Mouse (Mus musculus): ENCODE data around the gene Smg6.

The Smg6 gene

DNA sequence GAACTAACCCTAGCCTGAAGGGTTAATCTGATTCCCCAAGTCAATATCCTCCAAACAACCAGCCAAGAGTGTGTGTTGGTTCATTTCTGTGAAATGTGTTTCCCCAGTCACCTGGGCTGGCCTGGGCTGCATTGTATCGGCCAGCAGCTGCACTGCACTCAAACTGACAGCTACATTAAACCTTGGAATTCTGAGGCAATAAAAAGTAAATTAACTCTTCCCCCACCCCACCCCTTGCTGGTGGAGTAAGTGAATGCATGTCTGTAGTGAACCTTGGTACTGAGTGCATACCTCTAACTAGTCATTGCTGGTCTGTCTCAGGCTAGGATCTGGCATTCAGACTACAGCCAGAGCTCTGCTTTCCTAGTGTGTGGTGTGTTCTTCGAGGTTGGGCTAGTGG, 124.2 kb downstream of the Smg6 start:
- no peak for DNase-seq

DNA sequence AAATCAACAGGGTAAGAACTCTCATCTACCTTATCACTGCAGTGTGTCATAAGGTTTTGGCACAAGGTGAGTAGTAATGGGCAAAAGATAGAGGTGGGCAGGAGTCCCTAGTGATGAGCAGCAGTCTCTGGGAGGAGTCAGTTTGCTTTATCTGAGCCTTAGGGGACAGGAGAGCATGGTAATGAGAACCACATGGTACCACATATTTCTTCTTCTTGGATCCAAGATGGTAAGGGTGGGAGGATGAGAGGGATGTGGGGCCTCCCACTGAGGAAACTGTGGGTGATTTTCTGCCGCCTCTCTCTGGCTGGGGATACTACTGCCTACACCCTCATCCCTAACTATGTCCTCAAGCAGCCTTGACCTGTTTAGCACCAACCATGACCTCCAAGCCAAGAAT, 125.6 kb downstream of the Smg6 start:
- no peak for DNase-seq

DNA sequence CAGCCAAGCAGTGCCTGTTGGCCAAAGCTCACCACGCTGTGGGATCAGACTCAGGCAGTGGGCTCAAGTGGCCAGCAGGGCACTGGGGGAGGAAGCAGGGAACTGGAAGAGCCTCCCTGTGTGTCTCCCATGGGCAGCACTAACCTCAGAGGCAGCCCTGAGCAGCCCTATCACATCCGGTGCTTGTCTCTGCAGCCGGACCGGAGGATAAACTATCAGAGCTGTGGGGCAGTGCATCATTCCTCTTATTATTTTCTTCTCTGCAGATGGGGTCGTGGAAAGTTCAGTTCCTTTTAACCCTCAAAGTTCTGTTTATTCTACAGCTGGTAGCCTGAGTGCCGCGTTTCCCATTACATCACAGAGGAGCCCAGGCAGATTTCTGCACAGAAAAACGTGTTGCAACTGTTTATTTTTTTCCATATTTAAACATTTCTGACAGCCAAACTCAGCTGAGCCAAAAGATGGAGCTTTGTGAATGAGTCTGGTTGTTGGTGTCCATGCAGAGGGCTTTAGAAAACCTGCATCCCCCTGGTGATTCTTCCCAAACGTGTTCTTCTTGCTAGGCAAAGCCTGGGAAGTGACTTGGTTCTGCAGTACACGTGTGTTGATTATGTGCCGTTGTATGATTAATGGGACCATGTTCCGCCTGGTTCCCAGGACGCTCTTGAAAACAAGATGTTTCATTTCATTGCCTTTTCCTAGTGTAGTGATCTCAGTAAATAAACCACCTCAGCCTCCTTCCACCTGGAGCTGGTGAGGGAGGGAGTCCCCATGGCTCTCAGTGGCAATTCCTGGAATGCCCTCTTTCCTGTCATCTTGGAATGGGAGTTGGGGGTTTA, 126.3 kb downstream of the Smg6 start:
- peak in 1 of 2 experiments; percentile 23 for DNase-seq

DNA sequence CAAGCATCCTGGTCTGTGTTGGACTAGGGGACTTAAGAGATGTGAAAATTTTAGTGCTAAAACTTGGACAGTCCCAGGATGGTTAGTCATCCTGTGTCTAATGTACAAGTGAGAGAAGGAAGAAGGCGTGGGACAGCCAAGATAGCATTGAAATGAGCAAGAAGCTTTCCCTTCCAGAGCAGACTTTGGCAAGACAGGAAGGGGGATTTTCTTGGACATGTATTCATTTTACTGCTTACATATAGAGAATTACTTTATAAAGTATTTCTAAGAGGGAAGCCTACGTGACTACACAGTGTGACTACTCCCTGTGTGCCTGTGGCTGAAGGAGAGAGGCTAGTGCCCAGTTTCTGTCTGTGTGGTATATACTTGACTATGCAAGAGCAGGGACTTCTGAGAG, 127.4 kb downstream of the Smg6 start:
- DNase-seq: no peak

DNA sequence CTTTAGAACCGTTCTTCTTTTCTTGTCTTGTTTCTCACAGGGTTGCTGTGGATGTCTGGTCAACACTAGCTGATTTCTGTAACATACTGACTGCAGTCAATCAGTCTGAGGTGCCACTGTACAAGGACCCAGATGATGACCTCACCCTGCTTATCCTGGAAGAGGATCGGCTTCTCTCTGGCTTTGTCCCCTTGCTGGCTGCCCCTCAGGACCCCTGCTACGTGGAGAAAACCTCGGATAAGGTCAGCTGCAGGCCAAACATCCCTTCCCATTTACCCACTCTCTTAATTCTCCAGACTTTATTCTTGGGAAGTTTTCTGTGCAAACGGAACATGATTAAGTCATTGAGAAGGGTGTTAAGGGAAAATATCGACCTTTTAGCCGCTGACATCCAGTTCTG, 128.1 kb downstream of the Smg6 start:
- DNase-seq: no peak

DNA sequence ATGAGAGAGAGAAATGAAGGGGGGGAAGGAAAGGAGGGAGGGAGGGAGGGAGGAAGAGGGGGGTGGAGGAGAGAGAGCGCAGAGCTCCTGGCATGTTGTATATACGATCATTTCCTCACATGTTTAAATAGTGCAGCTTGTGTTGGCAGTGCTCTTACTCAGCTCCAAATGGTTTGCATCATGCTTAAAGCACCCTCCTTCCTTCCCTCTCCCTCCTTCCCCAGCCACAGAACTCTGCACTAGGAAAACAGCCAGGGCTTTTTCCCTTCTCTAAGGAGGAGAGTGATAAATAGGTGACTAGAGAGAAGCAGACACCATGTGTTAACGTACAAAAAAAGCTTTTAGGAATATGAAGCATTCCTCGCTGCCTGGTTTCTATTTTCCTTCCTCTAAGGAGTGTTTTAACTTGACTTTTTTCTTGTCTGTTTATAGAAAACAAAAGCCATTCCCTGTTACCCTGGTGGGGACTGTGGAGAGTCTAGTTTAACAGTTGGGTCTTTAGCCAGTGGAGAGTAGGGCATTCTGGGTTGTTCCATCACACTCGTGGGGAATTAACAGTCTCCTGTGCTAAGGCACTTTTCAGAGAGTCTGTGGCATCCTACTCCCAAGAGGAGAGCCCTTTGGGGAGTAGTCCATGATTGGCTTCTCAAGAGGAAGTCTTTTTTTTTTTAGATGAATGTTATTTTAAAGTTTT, 128.7 kb downstream of the Smg6 start:
- DNase-seq: no peak

DNA sequence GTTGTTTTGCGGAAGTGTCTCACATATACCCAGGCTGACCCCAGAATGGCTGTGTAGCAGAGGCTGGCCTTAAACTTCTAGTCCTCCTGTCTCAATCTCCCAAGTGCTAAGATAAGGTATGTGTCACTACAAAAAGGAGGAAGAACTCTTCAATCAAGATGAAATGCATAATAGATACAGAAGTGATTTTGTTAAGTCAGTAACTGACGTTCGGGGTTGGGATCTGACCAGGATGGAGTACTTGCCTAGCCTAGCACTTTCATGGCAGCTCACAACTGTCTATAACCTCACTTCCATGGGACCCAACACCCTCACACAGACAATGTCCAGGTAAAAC, 129.2 kb downstream of the Smg6 start:
- no peak for DNase-seq

DNA sequence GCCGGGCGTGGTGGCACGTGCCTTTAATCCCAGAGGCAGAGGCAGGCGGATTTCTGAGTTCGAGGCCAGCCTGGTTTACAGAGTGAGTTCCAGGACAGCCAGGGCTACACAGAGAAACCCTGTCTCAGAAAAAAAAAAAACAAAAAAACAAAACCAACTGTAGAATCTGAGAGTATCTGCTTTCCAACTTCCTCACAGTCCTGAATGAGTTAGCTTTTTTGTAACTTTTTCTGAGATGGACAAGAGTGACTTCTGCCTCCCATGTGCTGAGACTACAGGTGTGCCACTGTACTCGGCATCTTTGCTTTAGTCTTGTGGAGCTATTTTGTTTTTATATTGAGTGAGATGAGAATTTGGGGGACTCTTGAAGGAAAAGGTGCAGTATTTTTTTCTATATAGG, 137.0 kb downstream of the Smg6 start:
- no peak for DNase-seq

DNA sequence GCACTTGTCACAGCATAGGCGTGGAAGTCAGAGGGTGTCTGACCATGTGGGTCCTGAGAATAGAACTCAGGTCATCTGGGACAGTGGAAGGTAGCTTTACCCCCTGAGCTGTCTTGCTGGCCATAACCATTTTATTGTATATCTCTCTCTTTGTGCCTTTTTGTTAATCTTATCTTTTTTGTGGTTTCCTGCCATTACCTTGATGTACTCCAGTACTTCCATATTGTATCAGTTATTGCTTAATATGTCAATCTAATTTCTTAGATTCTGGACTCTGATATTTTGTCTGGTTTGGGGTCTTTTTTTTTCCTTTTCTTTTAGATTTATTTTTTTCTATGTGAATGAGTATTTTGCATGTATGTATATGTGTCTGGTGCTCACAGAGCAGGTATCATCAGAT, 138.6 kb downstream of the Smg6 start:
- DNase-seq: no peak

DNA sequence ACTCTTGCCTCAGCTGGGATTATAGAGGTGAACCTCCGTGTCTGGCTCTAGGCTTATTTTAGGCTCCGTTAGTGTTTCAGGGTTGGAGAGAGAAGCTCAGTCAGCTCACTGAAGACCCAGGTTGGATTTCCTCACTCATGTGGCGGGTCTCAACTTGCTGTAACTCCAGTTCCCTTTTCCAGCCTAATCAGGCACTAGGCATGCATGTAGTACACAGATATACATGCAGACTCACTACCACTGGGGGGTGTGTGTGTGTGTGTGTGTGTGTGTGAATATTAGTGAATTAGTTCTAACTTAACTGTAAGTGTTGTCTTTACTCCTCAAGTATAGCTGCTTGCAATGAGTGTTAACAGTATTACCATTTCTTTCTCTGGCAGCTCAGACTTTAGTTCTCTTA, 145.7 kb downstream of the Smg6 start:
- no peak for DNase-seq

DNA sequence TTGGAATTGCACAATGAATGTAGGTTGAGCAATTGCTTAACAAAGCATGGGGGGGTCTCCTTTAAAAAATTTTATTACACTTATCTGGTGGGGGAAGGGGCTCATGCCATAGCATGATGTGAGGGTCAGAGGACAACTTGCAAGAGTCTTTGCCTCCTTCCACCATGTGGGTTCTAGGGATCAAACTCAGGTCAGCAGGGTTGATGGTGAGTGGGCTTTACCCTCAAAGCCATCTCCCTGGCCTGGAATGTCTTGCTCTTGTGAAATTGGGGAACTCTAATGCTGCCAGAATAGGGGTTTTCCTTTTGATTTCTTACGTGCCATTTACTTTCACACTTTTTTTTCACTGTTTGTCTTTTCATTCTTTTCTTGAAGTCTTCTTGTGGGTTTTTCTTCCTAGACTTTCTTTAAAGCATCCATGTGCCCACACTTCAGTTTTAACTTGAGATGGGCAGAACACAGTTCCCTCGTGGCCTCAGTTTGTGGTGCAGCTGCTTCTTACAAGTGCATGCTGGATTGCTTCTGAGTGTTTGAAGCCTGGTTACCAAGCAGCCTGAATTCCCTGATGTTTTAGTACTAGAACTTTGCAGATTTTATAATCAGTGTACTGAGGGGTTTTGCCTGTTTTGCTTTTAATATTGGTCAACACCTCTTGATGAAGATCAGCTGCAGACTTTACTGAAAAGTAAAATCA, 147.5 kb downstream of the Smg6 start:
- no peak for DNase-seq

DNA sequence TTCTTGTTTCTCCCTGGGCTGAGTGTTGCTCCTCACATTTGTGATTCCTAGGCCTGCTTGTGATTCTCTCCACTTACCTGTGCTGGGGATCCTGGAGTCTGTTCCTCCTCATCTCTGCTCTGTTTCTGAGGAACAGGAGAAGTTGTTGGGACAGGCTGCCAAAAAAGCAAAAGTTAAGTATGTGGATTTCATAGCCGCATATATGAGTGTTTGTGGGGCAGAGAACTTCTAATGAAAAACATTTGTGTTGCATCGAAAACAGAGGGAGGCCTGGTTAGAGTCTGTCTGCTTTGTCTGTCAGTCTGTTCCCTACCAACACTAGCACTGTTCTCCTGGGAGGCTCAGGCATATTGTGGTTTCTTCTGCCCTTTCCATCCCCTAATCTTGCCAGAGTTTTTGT, 148.1 kb downstream of the Smg6 start:
- no peak for DNase-seq

DNA sequence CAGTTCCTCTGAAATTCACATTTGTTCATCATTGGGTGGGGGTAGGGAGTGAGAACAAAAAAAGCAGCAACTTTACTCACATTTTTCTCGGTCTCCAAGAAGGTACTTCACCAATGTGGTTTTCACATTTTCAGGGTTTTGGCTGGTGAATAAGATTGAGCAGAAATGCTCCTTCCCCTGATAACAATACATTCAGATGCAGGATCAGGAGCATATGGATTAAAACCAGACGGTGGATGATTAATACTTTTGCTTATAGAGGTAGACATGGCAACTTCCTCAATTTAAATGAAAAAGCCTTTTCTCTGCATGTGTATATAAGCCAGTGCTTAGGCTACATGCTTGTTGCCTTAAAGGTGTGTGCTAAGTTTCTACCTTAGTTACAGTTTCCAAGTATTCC, 148.9 kb downstream of the Smg6 start:
- no peak for DNase-seq

DNA sequence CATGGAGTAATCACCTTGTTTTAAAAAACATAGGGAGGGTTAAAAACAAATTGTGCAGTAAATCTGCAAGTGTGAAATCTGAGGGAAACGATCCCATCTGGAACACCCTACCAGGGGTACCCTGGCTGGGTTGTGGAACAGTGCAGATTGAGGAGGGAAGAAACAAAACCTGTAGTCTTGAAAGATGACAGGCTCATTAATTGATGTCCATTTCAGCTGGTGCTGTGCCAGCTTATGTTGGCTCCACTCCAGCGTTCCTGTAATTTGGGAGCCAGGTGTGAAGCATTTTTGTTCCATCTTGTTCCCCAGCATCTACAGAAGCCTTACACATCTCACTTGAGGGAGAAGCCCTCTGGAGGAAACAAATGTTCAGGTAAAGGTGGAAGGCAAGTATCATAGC, 153.0 kb downstream of the Smg6 start:
- peak; percentile 55 to 67 for DNase-seq

DNA sequence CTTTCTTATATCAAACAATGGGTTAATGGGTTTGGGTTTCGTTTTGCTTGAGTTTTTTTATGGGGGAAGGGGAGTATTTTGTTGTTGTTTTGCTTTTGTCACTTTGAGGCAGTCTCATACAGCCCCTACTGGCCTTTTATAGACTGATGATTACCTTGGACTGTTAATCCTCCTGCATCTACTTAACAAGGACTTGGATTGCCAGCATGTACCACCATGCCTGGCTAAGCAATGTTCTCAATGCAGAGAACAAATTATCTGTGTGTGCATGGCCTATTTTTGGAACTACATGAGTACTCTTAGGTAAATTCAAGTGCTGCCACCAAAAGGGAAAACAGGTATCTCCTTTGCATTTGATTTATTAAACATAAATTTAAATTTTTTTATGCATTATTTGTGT, 157.4 kb downstream of the Smg6 start:
- DNase-seq: no peak

DNA sequence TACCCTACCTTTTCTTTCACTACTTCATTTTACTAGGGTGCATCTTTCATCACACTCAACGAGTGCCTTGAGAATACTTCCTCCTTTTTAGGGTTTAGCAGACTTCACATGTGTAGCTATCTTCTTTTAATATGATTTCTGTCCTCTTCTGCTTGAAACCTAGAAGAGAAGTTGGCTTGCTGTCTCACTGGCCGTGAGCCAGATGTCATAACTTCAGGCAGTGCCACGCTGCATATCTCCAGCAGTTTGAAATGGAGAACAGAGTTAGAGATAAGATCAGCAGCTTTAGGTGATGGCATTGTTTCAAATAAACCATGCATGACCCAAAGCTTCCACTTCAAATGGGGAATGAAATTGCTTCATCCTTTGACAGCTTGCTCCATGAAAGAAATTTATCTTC, 166.5 kb downstream of the Smg6 start:
- DNase-seq: peak in 1 of 2 experiments; percentile 40

DNA sequence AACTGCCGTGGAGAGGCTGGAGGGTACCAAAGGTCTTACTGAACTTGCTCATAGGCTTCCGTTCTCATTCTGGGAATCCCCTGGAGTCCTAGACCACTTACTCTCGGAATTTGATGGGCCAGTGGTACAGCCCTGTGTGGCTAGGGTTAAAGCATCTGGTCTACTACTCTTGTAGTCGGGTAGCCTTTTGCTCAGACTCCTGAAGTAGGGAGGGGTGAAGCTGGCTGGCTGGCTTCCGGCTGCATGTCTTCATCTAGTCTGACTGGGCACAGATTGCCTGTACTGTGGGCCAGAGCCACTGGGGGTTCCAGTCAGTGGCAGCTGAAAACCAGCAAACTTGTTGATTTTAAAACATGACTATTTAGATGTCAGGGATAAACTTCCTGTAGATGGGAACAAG, 167.0 kb downstream of the Smg6 start:
- DNase-seq: peak; percentile 29 to 53

DNA sequence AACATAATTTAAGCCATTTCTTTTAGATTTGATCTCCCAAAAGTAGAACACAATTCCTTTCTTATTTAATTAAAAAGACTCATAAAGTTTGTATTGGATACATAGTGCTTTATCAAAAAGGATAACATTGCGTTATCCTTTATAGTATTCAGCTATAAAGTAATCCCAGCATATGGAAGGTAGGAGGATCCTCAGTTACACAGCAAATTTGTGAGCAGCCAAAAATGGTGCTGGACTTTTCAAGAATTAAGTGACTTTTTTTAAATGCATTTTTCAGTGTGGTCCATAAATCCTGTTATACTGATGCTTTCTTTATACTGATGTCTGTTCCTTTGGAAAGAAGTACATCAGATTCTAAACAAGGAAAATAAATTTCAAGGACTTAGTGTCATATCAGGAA, 169.1 kb downstream of the Smg6 start:
- DNase-seq: no peak

DNA sequence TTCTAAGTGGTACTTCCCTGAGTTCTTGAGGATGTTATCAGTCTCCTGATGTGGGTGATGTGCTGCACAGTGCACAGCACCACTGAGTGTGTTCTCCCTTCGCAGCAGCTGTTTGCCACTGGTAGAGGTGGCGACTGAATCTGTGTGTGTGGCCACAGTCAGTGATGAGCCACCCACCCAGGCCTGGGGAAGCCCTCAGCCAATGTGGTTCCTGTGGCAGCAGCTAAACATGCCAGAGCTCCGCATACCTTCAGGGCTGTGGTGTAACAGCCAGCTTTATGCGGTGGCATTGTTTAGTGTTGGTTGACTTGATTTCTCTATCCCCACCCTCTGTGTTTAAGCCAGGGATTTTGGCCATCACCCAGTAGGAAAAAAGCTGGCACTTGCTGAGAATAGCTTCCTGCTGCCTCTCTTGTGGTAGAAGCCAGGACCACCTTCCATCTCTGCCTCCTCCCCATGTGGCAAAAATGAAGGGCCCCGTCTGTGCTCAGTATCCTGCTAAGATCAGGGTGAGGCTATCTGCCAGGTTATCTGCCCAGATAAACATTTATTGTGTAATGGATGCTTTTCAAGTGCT, 177.2 kb downstream of the Smg6 start:
- DNase-seq: peak; percentile 18 to 25

DNA sequence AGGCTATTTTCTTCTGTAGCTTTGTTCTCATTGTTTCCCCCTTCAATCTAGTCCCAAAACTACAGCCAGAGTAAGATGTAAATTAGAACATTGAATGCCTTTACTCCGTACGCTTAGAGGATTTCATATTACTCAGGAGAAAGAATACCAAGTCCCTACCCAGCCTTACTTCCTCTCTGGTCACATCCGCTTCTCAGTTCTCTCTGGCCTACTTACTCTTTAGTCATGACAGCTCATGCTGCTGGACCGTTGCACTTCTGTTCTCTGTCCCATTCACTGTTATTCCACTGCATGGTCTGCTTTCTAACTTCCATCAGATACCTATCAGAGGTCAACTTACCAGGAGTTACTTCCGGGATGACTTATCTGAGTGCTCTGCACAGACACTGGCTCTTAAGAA, 181.0 kb downstream of the Smg6 start:
- DNase-seq: no peak

DNA sequence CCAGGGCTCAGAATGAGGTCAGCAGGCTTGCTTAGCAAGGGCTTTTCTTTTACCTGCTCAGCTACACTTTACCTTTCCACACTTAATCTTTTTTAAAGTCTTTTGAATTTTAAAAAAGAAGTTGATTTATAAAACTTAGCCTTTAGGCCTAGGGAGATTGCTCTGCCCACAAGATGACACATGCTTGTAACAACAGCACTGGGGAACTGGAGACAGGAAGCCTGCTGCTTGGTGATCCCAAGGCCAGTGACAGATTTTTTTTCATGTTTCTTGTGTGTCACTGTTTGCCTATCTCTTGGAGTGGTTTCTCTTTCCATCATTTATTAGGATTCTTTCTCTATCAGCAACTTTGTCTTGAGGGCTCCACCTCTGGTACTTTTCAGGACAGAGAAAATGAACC, 183.3 kb downstream of the Smg6 start:
- DNase-seq: no peak

DNA sequence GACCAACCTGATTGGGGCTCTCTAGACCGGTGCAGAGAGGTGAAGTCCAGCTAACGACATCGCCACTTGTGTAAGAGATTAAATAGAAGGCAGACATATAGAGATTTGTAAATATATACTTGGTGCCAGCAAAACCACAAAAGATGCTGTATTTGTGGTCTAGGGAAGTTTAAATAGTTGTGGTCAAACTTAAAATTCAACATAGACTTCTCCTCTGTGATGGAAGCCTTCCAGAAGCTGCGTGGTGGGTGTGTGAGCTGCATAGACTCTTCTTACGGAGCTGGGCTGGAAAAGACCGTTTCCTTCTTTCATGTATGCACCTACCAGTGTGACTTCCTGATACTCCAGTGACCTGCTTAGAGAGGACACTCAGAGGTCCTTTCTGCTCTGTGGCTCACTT, 190.8 kb downstream of the Smg6 start:
- DNase-seq: no peak

DNA sequence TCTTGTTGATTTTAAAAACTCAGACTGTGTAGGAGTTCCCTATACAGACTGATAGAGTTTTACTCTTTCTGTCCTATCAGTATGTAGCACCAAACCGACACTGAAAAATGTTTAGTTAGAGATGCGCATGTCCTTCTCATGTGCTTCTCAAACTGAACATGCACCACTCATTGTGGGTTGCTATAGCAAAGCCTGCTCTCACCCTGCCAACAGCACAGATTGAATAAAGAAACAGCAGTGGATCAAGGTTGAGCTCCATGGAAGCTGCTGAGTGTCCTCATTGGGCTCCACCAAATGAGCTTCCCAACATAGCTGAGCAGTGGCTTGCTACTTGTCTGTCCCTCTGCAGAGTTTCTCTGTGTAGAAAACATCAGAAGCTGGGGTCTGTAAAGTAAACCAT, 192.5 kb downstream of the Smg6 start:
- DNase-seq: no peak

DNA sequence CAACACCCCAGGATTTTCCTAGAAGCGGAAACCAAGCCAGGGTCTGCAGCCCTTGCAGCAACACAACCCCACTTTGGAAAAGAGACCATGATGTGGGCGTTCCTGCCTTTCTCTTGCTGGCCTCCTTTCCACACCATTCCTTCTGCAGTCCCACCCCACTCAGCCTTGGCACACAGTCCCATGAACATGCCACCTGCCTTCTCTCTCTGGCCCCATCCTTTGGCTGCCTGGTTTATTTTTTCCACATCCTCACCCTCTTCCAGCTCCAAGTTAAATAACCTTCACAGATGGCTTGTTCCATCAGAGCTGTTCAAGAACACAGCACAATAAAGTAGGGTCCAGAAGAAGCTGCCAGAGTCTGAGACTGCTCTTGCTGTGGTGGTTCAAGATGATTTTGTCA, 193.7 kb downstream of the Smg6 start:
- peak; percentile 65 to 71 for DNase-seq
